Mouse (Mus musculus) urinary bladder, postnatal 14 days (tissue): ENCODE results near the gene Exph5.

Experiments used
- DNase-seq: peaks from one replicate; pipeline ENCODE4 v3.0.0; 2021; ENCODE audit warnings: low spot score

Gene Exph5

DNA sequence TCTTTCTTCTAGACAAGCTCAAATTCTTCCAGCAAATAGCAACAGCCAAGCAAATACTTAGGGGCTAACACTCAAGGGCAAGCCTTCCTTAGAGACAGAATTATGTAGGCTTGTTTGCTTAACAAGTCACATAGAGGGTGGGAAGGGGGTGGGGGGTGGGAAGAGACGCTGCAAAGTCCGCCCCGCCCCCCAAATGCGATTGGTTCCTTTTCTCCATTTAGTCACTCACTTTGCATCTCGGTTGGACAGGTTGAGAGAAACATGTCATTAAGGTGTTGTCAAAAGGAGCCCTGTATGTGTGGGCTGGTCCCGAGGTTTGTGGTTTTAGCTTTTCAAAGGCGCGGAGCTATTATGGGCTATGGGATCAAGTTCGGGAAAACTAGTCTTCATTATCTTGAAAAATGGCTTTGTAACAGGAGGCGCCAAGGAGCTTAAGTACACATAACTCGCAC, at the start of gene Exph5:
Gene Exph5 (plus strand): TSS at position 402 of the 452 bp plus-strand sequence.
- DNase-seq = peak; percentile 71

DNA sequence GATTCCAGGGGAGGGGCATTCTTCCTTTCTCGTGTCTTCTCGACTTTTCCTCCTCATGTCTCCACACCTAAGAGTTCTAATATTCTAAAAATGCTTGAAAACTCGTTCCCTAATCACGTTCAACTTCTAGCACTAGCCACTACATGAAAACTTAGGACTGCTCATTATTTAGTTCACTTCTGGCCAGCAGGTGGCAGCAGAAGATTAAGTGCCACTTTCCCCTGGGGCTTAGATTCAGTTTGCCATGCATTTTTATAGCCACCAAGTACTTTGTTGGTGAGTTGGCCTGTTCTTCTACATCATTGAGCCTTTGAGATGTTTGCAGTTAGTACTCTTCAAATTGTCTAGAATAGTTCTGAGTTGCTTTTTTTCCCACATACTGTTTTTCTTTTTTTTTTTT, 47.1 kb upstream of the Exph5 start:
- DNase-seq = peak; percentile 81

DNA sequence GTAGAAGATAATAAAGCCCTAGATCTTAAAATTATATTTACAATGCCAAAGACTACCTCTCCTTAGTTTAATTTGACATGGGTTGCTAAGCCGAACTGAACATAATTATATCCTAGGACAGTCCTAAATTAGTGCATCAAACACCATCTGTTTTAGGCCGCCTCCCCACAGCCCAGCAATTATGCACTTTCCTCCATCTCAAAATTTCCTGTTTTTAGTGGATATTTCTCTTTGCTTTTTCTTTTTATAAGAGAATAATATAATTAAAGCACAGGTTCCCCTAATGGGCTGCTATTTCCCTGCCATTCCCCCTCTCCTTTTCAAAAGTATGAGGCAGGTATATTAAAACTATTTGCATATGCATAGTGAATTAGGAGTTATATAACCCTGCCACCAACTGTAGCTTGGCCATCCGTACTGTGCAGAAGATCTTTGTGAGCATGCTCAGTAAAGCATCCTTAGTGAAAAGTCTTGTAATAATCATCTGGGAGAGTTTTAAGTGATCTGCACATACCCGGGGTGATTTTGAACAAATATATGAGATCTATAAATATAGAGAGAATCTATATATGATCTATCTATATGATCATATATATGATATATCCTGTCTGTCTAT, 44.7 kb upstream of the Exph5 start:
- DNase-seq = no peak

DNA sequence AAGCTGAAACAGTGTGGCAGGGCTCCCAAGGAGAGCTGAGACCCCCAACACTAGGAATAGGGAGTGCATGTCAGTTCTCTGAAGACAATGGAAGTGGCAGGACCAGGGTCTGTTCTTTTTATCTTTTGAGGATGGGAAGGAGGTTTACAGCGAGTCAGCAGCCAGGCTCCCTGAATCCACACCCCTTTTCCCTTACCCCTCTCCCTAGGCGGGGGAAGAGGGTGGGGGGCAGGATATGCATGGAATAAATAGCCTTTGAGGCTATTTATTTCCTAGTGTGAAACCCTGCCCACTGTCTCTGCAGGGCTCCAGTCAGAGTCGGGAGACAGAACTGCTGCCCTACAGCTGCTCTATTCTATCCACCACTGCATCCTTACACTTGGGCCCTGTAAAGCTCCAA, 43.7 kb upstream of the Exph5 start:
- DNase-seq = no peak

DNA sequence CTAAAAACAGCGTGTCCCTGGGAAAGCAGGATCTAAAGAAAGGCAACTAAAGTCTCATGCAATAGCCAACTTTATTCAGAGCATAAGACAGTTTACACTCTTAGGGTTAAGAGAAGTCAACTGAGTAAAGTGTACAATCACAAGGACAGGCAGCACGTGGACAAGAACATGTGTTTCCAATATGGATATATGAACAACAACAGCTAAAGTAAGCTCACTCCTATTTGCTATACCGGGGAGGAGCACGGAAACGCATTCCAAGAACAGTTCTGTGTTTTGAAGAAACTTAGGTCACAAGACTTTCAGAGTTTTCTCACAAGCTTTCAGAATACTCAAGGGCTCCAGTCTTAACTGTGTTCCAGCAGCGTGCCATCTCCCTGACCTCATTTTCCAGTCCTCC, 43.3 kb upstream of the Exph5 start:
- no peak for DNase-seq

DNA sequence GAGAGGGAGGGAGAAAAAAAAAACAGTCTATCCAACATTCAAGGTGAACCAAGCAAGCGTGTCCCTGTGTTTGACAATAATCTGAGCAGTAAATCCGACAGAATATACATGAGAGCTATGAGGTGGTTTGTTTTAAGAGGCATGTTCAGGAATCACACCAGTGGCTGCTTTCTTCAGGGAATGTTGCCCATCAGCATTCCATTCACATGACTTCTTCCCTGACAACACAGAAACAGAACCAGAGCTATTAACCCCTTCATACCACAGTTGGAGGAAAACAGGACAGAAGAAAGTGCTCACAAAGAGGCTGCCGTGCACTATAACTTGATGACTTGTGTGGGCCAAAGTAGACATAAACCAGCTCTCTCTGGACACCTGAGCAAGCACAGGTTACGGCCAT, 37.1 kb upstream of the Exph5 start:
- peak; percentile 25 for DNase-seq

DNA sequence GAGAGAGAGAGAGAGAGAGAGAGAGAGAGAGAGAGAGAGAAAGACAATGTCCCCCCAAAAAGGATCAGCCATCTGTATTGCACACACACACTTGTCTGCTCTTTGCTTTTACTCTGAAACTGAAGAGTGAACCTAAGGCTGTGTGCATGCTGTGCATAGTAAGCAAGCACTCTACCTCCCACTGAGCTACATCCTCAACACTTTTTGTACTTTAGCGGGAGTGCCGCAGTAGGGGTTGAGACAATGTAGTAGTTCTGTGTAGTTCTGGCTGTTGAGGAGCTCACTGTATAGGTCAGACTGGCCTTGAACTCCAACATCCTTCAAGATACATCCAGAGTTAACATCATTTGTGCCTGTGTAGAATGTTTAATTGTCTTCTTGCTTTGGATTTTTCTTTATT, 35.9 kb upstream of the Exph5 start:
- no peak for DNase-seq

DNA sequence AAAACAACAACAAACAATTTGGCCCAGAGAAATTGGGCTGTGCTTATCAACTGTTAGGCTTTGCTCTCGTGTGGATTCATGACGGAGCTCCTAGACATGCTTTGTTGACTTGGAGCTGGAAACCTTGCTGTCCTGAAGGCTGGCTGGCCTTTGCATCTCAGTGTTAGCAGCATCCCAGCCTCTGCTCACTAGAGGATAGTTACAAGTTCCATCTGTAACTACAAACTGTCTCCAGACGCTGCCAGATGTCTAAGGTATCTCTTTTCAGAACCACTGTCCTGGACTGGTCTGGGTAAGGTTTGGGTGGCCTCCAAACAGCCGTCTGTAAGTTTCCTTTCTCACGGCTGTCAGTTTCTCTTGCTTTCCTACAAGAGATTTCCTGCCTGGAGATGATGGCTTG, 33.4 kb upstream of the Exph5 start:
- DNase-seq = no peak

DNA sequence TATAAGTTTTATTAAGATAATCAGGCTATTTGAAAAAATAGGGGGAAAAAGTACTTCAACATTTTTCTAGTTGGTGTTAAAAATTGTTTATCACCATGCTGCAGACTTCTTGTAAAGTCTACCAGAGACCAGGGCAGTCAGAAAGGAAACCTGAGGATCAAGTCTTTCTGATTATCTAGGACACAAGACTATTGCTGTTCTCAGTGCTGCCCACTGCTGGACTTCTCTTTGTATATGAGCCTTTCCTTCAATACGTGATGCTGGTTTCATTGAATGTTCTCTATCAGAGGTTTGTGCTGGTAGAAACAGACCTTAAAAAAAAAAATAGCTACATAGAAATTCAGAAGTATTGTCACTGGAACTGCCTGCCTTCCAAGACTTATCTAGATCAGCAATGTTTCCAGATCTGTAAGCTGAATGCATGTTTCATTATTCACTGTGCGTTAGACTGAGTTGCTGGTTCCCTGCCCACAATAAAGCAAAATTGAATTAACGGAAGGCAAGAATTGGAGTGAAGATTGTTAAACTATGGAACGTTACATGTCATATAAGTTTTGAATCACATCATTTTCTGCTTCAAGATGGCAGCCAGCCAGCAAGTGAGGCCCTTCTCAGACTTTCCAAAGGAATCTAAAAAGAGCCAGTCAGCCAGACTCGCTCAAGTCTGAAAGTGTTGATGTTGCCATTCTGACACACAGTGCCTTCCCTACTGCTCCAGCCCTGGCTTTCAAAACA, 32.6 kb upstream of the Exph5 start:
- DNase-seq = peak; percentile 43

DNA sequence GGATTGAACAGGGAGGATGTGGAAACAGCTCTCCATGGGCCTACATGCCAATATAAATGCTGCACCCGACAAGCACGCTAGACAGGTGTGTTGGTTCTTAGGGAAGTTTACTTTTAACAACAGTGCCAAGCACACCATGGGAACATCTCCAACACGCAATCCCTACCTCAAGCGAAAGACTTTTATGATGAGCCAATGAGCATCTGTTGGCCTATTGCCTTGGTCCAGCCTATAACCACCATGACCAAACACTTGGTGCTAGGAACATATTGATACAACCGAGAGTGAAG, 32.1 kb upstream of the Exph5 start:
- DNase-seq = no peak

DNA sequence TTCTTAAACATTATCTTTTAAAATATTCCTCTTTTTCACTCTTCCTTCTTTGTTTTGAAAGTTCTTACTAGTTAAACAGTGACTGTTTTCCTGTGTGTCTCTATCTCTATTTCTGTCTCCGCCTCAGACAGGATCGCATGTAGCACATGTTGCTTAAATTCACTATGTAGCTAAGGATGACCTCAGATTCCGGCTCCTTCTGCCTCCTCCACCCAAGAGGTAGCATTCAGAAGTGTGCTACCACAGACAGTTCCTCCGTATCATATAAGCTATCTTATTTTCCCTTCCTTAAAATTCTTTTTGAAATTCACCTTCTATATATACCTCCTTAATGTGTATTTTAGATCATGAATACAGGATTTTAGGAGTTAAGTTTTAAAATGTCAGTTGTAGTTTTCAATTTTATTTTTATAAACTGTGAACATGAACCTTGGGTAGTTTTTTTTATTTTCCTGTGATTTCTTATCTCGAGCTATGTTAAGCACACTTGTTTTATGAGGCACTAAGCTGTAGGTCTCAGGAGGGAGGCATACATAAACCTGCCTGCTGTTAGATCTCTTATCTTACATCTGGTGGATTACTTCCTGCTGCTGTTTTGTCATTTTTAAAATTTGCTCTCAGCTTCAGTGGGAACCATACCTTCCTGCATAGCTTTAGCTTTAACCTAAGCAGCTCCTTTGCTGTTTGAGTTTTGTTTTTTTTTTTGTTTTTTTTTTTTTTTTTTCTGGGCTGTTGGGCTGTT, 30.0 kb upstream of the Exph5 start:
- no peak for DNase-seq

DNA sequence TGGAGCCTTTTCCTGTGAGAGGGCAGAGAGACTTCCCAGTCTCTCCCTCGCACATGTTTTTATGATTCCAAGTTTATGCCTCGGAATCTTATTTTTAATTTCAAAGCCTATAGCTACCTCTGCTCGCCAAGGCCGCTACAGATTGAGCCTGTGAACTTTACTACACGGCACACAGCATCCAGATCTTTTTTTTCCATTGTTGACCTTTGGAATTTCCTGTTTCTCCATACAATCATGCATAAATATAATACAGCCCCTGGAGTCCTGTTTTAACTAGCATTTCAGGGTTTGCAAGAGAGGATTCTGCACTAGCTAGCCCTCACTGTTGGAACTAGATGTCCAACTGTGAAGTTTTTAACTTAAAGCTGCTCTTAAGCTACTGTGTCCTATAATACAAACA, 29.3 kb upstream of the Exph5 start:
- no peak for DNase-seq

DNA sequence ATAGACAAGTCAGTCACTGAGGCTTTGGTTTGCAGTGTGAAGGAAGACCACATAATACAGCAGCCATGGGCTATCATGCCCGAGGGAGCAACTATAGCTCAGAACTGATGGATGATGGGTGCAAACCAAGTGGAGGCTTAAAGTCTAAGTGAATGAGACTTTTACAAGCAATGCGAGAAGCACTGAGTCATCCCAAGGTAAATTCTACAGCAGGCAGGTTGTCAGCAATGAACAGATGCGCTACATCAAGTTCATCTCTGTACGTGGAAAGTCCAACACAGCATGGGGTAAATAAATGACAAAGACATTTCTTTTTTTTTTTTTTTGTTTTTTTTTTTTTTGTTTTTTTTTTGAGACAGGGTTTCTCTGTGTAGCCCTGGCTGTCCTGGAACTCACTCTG, 28.8 kb upstream of the Exph5 start:
- DNase-seq = peak; percentile 18

DNA sequence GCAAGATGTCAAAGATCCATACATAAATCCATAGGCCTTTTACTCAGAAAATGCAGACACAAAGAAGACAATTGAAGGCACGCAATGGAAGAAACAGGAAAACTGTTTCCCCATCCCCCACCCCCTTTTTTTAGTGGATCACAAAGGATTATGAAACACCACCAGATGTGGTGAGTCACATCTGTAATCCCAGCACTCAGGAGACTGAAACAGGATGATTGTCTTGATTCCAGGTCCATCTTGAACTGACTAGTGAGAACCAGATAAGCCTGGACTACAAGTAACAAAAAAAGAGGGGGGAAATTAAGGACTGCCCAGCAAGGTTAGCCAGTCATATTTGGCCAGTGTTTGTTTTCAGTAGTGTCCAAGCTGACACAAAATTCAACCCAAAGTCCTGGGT, 25.1 kb upstream of the Exph5 start:
- DNase-seq = no peak

DNA sequence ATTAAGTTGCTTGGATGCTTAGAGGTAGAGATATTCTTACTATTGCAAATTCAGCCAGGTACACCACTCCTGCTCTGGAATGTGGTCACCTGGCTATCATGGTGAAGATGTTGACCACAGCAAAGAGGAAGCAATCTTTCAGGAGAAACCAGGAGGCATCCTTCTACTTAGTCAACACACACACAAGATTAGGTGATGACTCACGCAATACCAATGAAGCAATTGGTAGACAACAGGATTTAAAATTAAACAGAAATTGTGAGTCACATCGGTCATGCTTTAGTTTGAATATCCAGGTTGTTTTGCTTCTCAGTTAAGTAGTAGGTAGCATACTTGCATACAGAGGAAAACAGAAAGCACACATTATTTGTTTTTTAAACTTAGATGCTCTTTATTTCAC, 22.5 kb upstream of the Exph5 start:
- DNase-seq = no peak

DNA sequence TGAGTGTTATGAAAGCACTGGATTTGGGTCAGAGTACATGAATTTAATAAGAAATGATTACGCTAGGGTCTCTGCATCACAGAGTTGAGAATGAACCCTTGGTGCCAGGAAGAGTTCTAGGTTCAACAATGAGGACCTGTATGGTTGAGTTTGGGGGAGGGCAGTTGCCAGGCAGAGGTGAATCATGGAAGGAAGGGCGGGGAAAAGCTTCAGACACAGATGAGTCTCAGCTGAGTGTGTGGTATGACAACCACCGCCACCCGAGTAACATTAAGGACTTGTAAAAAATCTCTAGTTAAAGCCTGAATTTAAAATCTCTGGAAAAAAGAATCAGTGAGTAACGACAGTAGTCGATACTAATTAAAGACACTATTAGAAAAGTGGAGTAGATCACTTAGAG, 14.7 kb upstream of the Exph5 start:
- no peak for DNase-seq

DNA sequence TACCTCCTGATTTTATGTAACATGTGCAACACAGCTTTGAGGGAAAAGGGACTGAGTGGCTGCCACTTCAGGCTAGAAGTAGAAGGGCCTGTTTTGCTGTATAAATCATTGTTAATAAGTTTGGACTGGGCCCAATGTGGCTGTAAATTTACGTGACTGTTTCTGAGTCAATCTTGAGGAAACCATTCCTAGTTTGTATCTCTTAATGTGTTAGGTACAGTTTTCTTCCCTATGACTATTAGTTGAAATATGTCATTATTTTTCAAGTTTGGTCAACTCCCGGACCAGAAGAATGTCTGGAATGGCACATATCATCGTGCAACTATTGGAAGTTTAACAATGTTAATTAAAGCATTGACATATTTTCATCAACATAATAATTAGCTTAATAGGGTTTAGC, 11.5 kb upstream of the Exph5 start:
- peak; percentile 14 for DNase-seq

DNA sequence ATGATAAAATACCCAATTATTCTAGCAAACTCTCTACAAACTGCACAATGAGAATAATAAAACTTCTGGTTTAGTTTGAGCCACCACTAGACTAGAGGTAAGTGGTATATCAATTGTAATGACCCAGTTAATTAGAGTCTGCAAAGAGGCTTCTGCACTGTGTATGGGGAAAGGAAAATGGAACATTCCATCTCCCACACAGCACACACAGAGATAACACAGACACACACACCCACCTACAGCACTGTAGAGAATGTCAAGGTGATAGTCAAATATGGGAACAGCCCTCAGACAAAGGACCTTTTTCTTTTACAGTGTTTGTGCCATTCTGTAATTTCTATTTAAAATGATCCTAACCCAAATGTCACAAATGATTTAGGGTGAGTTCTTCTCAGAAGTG, 8.6 kb upstream of the Exph5 start:
- DNase-seq = no peak

DNA sequence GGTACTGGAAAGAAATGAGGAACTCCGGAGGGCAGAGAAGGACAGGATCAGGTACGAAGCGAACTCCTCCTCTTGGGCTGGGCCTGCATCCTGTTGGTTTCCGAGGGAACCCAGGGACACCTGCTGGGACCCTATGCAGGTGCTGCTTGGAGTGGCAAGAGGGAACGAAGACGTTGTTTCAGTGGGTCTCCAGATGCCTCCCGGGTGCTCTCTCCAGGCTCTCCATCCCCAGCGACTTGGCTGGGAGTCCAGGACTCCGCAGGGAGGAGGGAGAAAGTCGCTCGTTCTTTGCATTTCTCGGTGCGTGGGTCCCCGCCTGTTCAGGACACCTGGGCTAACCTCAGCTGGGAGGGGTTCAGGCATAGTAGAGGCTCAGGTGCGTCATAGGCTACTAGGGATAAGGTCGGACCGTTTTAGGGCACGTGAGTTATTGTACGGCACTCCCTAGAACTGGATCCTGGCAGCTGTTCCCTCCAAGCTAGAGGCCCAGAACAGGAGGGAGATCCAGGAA, 386 bp downstream of the Exph5 start:
- DNase-seq = peak; percentile 23

DNA sequence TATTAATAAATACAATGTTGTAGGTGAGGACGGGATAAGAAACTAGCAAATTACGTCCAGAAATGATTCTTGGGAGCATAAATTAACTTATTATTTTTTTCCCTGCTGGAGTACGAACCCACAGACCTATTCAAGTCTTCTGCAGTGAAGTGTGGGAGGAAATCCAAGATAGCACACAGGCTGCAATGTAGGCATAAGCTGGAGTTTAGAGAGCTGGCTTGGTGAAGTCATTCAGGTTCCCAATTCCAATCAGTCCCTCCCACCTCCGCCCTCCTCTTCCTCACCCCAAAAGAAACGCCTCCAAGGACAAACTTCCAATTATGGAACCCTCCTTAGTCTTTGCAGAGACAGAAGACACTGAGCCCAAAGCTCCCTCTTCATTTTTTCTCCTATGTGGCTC, 945 bp downstream of the Exph5 start:
- DNase-seq = no peak

DNA sequence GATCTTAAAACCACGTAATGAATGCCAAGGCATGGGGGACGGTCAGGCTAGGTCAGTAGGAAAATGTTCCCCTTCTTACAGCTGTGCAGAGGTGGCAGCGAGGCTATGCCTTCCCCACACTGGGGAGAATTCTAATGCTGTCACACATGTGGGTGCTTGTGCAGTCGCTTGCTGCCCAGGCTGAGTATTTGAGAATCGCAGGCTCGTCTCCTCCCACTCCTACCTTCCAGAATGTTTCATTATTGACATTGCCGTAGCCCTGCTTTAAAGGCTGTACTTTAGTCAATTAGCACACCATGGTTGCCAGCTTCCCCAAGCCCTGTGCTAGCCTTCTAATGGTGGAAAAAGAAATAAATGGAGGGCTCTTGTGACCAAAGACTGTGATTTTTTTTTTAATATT, 6.4 kb downstream of the Exph5 start:
- no peak for DNase-seq

DNA sequence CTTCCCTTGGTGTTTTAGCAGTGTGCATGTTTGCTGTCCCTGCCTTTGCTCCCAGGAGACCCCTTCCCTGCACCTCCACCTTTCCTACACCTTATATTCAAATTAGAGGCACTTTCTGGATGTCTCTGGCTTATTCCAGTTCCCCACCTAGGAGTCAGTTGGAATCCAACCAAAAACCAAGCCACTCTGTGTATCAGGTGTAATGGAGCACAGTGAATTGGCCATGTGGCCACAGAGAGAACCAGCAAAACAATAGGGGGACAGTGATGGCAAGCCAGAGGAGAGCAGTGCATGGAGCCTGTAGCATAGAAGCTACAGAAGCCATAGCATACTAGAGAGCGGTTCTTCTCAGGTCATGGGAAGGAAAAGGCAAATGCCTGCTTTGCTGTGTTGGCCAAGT, 11.5 kb downstream of the Exph5 start:
- DNase-seq = no peak

DNA sequence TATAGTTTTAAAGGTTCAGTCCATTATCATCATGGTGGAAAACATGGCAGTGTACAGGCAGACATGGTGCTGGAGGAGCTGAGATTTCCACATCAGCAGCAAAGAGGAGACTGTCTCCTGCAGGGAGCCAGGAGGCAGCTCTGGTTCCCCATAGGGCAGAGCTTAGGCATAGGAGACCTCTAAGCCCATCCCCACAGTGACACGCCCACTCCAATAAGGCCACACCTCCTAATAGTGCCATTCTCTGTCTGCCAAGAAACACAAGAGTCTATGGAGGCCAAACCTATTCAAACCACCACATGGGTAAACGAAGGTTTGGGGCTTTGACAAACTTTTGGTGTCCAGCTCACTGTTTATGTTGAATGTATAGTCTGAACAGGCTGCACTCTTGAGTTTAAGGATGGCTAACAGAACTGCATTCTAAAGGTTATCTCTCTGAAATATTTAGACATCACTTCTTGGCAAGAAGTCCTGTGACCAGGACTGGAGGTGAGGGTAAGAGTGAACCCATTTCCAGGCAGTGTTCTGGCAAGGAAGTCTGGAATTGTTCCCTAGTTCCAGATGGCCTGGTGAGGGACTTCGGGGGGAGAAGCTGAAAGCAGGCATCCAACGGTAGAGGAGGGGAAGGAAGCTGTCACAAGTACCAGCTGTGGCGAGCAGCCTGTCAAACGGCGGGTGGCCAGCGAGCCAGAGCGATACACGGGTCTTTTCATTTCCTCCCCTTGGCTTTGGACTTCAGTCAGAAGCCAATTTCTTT, 19.6 kb downstream of the Exph5 start:
- DNase-seq = no peak
